Mouse (Mus musculus) ovary, postnatal 10 days (tissue): ENCODE data around the gene Prkce.

Experiments used
- DNase-seq: peaks from one replicate; pipeline ENCODE4 v3.0.0; 2022; ENCODE audit warnings: low spot score

Gene Prkce

DNA sequence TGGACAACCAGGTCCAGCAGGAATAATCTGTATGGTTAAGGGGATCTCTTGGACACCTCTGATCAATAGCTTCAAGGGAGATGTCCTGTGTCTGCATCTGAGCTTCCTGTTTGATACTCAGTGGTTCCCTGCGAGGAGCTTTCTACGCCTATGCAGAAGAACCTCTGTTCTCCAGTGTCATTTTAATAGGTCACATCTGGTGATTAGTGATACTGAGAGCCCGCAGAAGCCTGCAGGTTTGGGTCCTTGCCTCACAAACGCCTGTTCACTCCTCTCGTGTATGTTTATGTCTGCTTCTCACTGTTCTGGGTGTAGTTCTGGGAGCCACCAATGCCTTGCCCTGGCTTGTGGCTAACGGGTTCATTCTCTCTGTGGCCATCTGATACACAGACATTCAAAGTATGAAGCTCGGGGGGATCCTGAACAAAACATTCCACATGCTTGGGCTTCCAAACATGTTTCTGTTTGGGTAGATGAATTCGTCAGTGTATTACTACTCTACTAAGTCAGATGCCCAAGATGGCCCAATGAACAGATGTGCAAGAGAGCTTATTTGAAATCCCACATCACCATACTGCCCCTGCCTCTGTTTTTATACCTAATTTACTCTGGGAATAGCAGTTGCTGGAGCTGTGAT, 202.6 kb downstream of the Prkce start:
- DNase-seq, result no peak

- DNase-seq, result no peak
These were observed 203.5 kb downstream of the Prkce start for GRCm38 (mm10) chr17:86371101-86371561.

DNA sequence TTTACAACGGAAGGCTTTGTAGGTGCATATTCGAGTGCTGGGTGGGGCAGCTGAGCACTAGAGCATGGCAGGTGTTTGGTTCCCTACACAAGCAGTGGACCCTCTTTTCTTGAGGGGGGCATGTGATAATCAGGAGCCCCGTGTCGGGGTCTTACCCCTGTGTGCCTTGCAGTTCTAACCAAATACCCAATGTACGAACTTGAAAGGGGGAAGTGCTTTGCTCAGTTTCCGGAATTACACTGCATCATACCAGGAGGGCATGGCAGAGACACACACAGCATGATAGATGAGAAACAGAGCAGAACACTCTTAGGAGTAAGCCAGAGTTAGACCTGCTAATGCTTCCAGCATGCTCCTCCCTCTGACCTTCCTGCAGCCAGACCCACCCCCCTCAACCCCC, 208.8 kb downstream of the Prkce start:
- DNase-seq, result no peak

- DNase-seq, result no peak
These were observed 210.3 kb downstream of the Prkce start for GRCm38 (mm10) chr17:86377863-86378262.

DNA sequence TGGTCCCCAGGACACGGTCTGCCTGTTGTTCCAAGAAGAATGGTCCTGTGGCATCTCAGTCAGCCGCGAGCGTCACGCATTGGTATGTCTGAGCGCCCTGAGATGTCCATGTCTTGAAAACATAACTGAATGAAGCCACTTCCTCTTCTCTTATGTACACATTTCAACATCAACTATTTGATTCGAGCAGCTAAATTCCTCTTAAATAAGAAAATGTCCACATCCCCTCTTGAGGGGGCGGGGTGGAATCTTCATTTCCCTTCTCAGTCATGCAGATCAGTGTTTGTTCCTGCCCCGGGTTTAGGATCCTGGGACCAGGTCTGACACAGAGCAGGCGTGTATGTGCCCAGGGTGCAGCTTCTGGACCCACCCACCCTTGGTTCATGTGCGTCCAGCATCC, 211.0 kb downstream of the Prkce start:
- no peak for DNase-seq

GRCm38 (mm10) chr17:86379405-86380137, 212.0 kb downstream of the Prkce start:
- DNase-seq, result no peak

DNA sequence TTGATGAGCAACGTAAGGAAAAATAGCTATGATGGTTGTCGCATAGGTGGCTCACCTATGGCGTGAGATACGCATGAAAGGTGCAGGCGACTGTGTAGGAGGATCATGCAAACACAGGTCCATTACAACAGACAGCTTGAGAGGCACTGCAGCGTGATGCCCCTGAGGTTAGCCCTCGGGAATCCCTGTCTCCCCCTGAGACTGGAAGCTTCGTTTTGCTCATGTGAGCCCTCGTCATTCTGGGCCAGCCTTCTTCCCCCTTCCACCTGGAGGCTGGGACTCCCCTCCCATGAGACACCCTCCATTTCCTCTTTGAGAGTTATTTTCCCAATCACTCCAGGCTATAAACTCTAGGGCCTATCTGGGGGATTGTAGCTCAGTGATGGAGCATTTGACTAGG, 213.9 kb downstream of the Prkce start:
- no peak for DNase-seq

DNA sequence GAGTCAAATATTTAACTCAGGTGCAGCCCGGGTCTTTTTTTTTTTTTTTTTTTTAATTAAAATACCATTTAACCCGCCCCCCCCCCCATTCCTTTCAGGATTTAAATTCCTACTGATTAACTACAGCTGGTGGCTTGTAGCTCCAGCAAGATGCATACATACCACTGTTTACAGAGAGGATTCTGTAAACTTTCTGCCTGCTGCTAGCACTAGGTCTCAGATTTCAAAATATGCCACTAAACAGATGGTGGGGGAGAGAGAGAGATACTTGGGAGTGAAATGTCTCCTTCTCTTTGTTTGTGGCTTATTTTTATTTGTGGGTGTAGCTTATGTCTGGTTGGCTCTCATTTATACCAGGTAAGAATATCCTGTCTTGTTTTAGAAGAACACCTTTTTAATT, 215.3 kb downstream of the Prkce start:
- no peak for DNase-seq

GRCm38 (mm10) chr17:86383699-86384572, 216.4 kb downstream of the Prkce start:
- no peak for DNase-seq

DNA sequence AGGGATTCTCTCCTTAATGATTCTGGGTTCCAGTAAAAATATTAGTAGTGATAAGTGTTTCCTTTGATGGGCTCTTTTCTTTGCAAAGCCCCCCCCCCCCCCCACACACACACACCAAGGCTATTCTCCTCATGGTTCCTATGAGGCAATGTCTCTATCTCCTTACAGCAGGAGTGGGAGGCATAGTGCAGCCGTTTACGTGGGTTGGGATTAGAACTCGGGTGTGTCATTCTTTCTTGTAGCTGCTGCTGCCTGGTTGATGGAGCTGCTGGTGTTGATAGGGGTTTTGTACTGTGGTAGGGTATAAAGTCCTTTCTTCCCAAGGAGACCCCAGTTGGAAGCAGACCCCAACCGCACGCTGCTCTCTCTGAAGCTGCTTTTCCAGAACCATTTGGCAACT, 224.9 kb downstream of the Prkce start:
- no peak for DNase-seq

- no peak for DNase-seq
These were observed 225.6 kb downstream of the Prkce start for GRCm38 (mm10) chr17:86393191-86393590.

GRCm38 (mm10) chr17:86397097-86397496, 229.5 kb downstream of the Prkce start:
- DNase-seq, result no peak

DNA sequence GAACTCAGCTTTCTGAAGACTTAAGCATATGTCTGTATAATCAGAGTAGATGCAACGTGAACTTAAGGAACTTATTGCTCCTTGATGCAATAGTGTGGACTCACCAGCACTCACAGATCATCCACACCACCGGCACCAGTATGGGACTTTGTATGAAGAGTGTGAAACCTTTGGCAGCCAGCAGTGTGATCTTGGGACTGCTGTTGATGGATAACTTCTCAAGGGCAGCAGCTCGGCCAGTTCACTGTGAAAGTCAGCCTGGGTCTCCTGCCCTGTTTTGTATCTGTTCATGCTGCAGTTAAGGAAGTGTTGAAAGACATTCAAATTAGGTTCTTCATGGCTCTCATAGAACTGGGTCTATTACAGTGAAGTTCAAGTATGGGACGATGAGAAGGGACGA, 230.1 kb downstream of the Prkce start:
- DNase-seq, result no peak

- no peak for DNase-seq
These were observed 230.6 kb downstream of the Prkce start for GRCm38 (mm10) chr17:86398226-86398625.

- no peak for DNase-seq
These were observed 232.4 kb downstream of the Prkce start for GRCm38 (mm10) chr17:86400032-86400431.

GRCm38 (mm10) chr17:86404795-86405501, 237.4 kb downstream of the Prkce start:
- DNase-seq, result no peak

DNA sequence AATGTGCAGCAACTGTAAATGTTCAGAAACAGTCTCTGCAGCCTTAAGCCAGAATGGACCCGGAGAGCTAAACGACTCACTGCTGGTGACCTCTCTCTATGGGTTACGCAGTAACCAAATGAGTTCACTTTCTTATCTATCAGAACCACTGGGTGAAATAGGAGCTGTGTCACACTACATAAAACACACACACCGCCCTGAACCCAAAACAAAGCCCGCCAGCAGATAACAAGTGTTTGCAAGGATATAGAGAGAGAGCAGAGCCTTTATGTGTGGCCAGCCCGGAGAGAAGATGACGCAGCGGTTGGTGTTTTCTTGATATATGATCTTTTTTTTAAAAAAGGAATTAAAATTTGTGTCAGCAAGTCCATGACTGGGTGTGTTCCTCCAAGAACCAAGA, 238.1 kb downstream of the Prkce start:
- no peak for DNase-seq

GRCm38 (mm10) chr17:86407921-86408613, 240.5 kb downstream of the Prkce start:
- DNase-seq, result no peak

DNA sequence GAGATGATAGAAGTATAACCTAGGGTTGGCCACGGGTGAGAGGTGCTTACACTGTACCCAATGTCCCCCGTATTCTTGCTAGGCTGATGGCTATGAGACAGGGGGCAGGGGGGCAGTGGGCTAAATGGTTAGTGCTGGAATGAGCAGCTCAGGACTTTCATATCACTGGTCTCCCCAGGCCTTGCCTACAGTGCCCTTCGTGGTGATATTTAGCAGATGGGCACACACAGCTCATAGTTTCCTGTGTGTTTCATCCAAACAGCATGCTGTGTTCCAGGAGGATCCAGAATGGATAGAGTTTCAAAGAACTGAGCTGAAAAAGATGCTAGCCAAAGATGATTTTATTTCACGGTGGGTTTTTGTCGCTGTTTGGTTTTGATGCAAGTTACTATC, 241.0 kb downstream of the Prkce start:
- no peak for DNase-seq

GRCm38 (mm10) chr17:86409485-86409884, 241.9 kb downstream of the Prkce start:
- no peak for DNase-seq

- DNase-seq, result no peak
These were observed 242.9 kb downstream of the Prkce start for GRCm38 (mm10) chr17:86410496-86410895.

DNA sequence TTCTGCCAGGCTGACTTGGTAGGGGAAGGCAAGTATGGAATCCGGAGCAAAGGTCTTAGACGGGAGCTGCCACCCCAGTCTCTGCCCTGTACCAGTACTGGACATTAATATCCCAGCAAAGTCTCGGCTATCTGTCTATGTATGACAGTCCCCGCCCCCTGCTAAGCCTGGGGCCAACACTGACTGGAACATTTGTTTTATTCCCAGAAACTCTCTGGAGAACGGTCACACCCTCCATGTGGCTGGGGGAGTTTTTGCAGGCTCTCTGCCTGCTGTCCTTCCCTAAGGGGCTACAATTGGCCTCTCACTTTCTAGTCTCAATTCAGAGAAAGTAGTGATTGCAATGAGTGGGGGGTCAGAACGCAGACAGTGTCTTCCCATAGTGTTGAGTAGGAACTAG, 244.6 kb downstream of the Prkce start:
- DNase-seq, result no peak
